Mouse (Mus musculus): ENCODE measurements at regions not wholly inside any gene's neighbourhood (a gene's known extent, or its start where the extent isn't known, plus 50 kb on each side); places are given as distances from the start of the nearest gene placed in this dataset.

- Histone ChIP-seq H3K9ac (replicated peaks; ENCODE audit: low read length) (no peak overlapping the region), H3K9me3 (ENCODE audit: control insufficient read depth, low read length) (no peaks in the 10 kb centered on the region), H3K4me3 (replicated peaks; ENCODE audit: low read depth, low read length) (no peak overlapping the region), H3K4me1 (ENCODE audit: control insufficient read depth, insufficient read depth, low read length) (no peaks in the 10 kb centered on the region), H3K36me3 (ENCODE audit: control insufficient read depth, insufficient read depth, low read length) (no peaks in the 10 kb centered on the region), H3K4me2 (ENCODE audit: low read length) (no peak overlapping the region), H3K27me3 (ENCODE audit: control insufficient read depth, insufficient read depth, low read length) (no peaks in the 10 kb centered on the region), H3K27ac (replicated peaks; ENCODE audit: low read depth, low read length) (no peak overlapping the region)
- ATAC-seq (ENCODE audit: low FRiP score, low TSS enrichment) (no peak), DNase-seq (no peak)
- WGBS, result 89% methylated on average over 4 of the region's 4 CpGs
Observed at GRCm38 (mm10) chr13:5306688-5307087, 554.6 kb upstream of the Klf6 start.

GRCm38 (mm10) chr13:5313297-5313696, 548.0 kb upstream of the Klf6 start:
- H3K4me1 ChIP-seq (ENCODE audit: control insufficient read depth, insufficient read depth, low read length), result no peaks in the 10 kb centered on the region
- H3K4me3 ChIP-seq (replicated peaks; ENCODE audit: low read depth, low read length), result no peak overlapping the region
- H3K4me2 ChIP-seq (ENCODE audit: low read length), result no peak overlapping the region
- H3K9me3 ChIP-seq (ENCODE audit: control insufficient read depth, low read length), result no peaks in the 10 kb centered on the region
- H3K9ac ChIP-seq (replicated peaks; ENCODE audit: low read length), result no peak overlapping the region
- no peaks in the 10 kb centered on the region for H3K36me3 ChIP-seq (ENCODE audit: control insufficient read depth, insufficient read depth, low read length)
- no peaks in the 10 kb centered on the region for H3K27me3 ChIP-seq (ENCODE audit: control insufficient read depth, insufficient read depth, low read length)
- H3K27ac ChIP-seq (replicated peaks; ENCODE audit: low read depth, low read length), result no peak overlapping the region
- ATAC-seq (ENCODE audit: low FRiP score, low TSS enrichment), result no peak
- 52% methylated on average over 2 of the region's 2 CpGs for WGBS
- no peak for DNase-seq

- no peak overlapping the region for H3K4me3 ChIP-seq (replicated peaks; ENCODE audit: low read depth, low read length)
- no peak overlapping the region for H3K9ac ChIP-seq (replicated peaks; ENCODE audit: low read length)
- no peaks in the 10 kb centered on the region for H3K36me3 ChIP-seq (ENCODE audit: control insufficient read depth, insufficient read depth, low read length)
- no peak for DNase-seq
- no peaks in the 10 kb centered on the region for H3K4me1 ChIP-seq (ENCODE audit: control insufficient read depth, insufficient read depth, low read length)
- H3K27ac ChIP-seq (replicated peaks; ENCODE audit: low read depth, low read length), result no peak overlapping the region
- H3K9me3 ChIP-seq (ENCODE audit: control insufficient read depth, low read length), result no peaks in the 10 kb centered on the region
- no peaks in the 10 kb centered on the region for H3K27me3 ChIP-seq (ENCODE audit: control insufficient read depth, insufficient read depth, low read length)
- H3K4me2 ChIP-seq (ENCODE audit: low read length), result no peak overlapping the region
- WGBS, result 62% methylated on average over 1 of the region's 1 CpGs
- no peak for ATAC-seq (ENCODE audit: low FRiP score, low TSS enrichment)
Observed at GRCm38 (mm10) chr13:5315011-5315410, 546.3 kb upstream of the Klf6 start.

GRCm38 (mm10) chr13:5317941-5318856, 543.1 kb upstream of the Klf6 start:
- H3K9me3 ChIP-seq (ENCODE audit: control insufficient read depth, low read length), result no peaks in the 10 kb centered on the region
- 81% methylated on average over 5 of the region's 5 CpGs for WGBS
- ATAC-seq (ENCODE audit: low FRiP score, low TSS enrichment) (no peak), DNase-seq (no peak)
- no peak overlapping the region for H3K4me2 ChIP-seq (ENCODE audit: low read length)
- no peak overlapping the region for H3K9ac ChIP-seq (replicated peaks; ENCODE audit: low read length)
- H3K4me3 ChIP-seq (replicated peaks; ENCODE audit: low read depth, low read length), result no peak overlapping the region
- H3K4me1 ChIP-seq (ENCODE audit: control insufficient read depth, insufficient read depth, low read length), result no peaks in the 10 kb centered on the region
- no peak overlapping the region for H3K27ac ChIP-seq (replicated peaks; ENCODE audit: low read depth, low read length)
- H3K36me3 ChIP-seq (ENCODE audit: control insufficient read depth, insufficient read depth, low read length), result no peaks in the 10 kb centered on the region
- H3K27me3 ChIP-seq (ENCODE audit: control insufficient read depth, insufficient read depth, low read length), result no peaks in the 10 kb centered on the region

GRCm38 (mm10) chr13:5345712-5346111, 515.6 kb upstream of the Klf6 start:
- no peak overlapping the region for H3K4me3 ChIP-seq (replicated peaks; ENCODE audit: low read depth, low read length)
- no peaks in the 10 kb centered on the region for H3K9me3 ChIP-seq (ENCODE audit: control insufficient read depth, low read length)
- H3K4me1 ChIP-seq (ENCODE audit: control insufficient read depth, insufficient read depth, low read length), result no peaks in the 10 kb centered on the region
- no peak overlapping the region for H3K27ac ChIP-seq (replicated peaks; ENCODE audit: low read depth, low read length)
- H3K9ac ChIP-seq (replicated peaks; ENCODE audit: low read length), result no peak overlapping the region
- 76% methylated on average over 4 of the region's 4 CpGs for WGBS
- H3K4me2 ChIP-seq (ENCODE audit: low read length), result no peak overlapping the region
- H3K36me3 ChIP-seq (ENCODE audit: control insufficient read depth, insufficient read depth, low read length), result no peaks in the 10 kb centered on the region
- H3K27me3 ChIP-seq (ENCODE audit: control insufficient read depth, insufficient read depth, low read length), result no peaks in the 10 kb centered on the region
- DNase-seq, result no peak
- no peak for ATAC-seq (ENCODE audit: low FRiP score, low TSS enrichment)

GRCm38 (mm10) chr13:5347503-5348469, 513.5 kb upstream of the Klf6 start:
- Histone ChIP-seq H3K4me3 (replicated peaks; ENCODE audit: low read depth, low read length) (no peak overlapping the region), H3K9ac (replicated peaks; ENCODE audit: low read length) (no peak overlapping the region), H3K27ac (replicated peaks; ENCODE audit: low read depth, low read length) (no peak overlapping the region), H3K36me3 (ENCODE audit: control insufficient read depth, insufficient read depth, low read length) (no peaks in the 10 kb centered on the region), H3K4me1 (ENCODE audit: control insufficient read depth, insufficient read depth, low read length) (no peaks in the 10 kb centered on the region), H3K4me2 (ENCODE audit: low read length) (no peak overlapping the region), H3K9me3 (ENCODE audit: control insufficient read depth, low read length) (no peaks in the 10 kb centered on the region), H3K27me3 (ENCODE audit: control insufficient read depth, insufficient read depth, low read length) (no peaks in the 10 kb centered on the region)
- WGBS, result 75% methylated on average over 6 of the region's 6 CpGs
- ATAC-seq (ENCODE audit: low FRiP score, low TSS enrichment) (no peak), DNase-seq (peak; percentile 18)

GRCm38 (mm10) chr13:5367058-5367797, 494.1 kb upstream of the Klf6 start:
- no peak overlapping the region for H3K4me2 ChIP-seq (ENCODE audit: low read length)
- H3K27me3 ChIP-seq (ENCODE audit: control insufficient read depth, insufficient read depth, low read length), result no peaks in the 10 kb centered on the region
- no peak for ATAC-seq (ENCODE audit: low FRiP score, low TSS enrichment)
- no peaks in the 10 kb centered on the region for H3K36me3 ChIP-seq (ENCODE audit: control insufficient read depth, insufficient read depth, low read length)
- no peak overlapping the region for H3K27ac ChIP-seq (replicated peaks; ENCODE audit: low read depth, low read length)
- no peaks in the 10 kb centered on the region for H3K9me3 ChIP-seq (ENCODE audit: control insufficient read depth, low read length)
- H3K9ac ChIP-seq (replicated peaks; ENCODE audit: low read length), result no peak overlapping the region
- H3K4me3 ChIP-seq (replicated peaks; ENCODE audit: low read depth, low read length), result no peak overlapping the region
- WGBS, result 89% methylated on average over 7 of the region's 7 CpGs
- H3K4me1 ChIP-seq (ENCODE audit: control insufficient read depth, insufficient read depth, low read length), result no peaks in the 10 kb centered on the region
- DNase-seq, result no peak

- H3K27ac ChIP-seq (replicated peaks; ENCODE audit: low read depth, low read length), result no peak overlapping the region
- H3K27me3 ChIP-seq (ENCODE audit: control insufficient read depth, insufficient read depth, low read length), result no peaks in the 10 kb centered on the region
- ATAC-seq (ENCODE audit: low FRiP score, low TSS enrichment) (no peak), DNase-seq (no peak)
- H3K9me3 ChIP-seq (ENCODE audit: control insufficient read depth, low read length), result no peaks in the 10 kb centered on the region
- no peaks in the 10 kb centered on the region for H3K36me3 ChIP-seq (ENCODE audit: control insufficient read depth, insufficient read depth, low read length)
- H3K4me2 ChIP-seq (ENCODE audit: low read length), result no peak overlapping the region
- H3K9ac ChIP-seq (replicated peaks; ENCODE audit: low read length), result no peak overlapping the region
- WGBS, result 83% methylated on average over 8 of the region's 8 CpGs
- H3K4me3 ChIP-seq (replicated peaks; ENCODE audit: low read depth, low read length), result no peak overlapping the region
- H3K4me1 ChIP-seq (ENCODE audit: control insufficient read depth, insufficient read depth, low read length), result no peaks in the 10 kb centered on the region
Observed at GRCm38 (mm10) chr13:5370007-5370406, 491.3 kb upstream of the Klf6 start.

Data from midbrain, embryonic 14.5 days (tissue).